Mouse (Mus musculus): ENCODE measurements at regions not wholly inside any gene's neighbourhood (a gene's known extent, or its start where the extent isn't known, plus 50 kb on each side); places are given as distances from the start of the nearest gene placed in this dataset.

DNA sequence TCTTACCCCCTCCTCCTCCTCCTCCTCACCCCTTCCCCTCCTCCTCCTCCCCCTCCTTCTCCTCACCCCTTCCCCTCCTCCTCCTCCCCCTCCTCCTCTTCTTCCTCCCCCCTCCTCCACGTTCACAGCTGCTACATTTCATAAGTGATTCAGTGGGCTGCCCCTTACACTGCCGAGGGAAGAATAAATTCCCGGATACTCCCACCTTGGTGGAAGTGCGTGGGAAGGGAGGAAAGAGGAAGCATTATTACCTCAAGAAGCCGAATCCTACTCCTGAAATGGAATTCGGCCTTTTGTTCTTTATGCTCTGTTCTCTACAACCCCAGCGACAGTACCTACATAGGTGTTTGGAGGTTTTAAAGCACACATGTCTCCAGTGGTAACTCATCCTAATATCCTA, 256.1 kb downstream of the Cd83 start:
- no peak for DNase-seq

DNA sequence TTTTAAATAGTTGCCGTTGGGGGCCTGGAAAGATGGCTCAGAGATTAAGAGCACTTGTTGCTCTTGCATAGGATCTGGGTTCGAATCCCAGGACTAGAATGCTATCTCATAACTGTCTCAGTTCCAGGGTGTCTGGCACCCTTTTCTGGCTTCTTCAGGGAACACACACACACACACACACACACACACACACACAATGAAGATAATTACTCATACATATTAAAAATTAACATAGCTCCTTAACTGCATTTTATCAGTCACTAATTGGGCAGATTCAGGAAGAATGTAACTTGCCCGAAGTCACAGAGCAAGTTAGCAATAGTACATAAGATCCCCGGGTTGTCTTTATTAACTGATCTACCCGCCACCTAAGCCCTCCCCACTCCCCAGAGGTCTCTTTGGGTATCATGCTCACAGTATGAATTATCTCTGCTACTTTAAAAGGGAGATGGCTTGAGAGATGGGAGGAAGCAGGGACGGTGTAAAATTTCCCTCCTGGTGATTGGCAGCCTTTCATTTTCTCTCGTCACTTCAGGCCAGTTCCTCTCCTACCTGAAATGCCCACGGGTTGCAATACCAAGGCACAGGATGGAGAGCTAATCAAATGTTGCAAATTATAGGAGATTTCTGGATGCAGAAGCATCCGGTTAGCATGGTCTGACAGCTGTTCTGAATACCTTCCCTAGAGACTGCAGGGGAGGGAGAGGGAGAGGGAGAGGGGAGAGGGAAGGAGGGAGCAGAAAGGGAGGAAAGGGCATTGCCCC, 258.3 kb downstream of the Cd83 start:
- no peak for DNase-seq

DNA sequence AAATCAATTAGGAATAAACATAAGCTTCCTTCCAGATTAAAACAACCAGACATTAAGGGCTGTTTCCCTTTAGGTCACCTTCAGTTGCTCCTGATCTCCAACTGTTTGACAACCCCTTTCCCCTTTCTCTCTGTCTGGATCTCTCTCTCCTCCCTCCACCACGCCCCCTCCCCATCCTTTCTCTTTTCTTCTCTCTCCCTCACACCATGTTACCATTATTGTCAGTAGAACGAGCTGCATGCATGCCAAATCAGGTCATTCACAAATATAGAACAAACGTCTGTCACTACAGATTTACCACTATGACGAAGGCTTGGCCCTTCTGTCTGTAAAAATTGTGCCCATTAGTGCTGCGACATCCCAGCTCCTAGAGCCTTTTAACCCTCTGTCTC, 258.9 kb downstream of the Cd83 start:
- no peak for DNase-seq

DNA sequence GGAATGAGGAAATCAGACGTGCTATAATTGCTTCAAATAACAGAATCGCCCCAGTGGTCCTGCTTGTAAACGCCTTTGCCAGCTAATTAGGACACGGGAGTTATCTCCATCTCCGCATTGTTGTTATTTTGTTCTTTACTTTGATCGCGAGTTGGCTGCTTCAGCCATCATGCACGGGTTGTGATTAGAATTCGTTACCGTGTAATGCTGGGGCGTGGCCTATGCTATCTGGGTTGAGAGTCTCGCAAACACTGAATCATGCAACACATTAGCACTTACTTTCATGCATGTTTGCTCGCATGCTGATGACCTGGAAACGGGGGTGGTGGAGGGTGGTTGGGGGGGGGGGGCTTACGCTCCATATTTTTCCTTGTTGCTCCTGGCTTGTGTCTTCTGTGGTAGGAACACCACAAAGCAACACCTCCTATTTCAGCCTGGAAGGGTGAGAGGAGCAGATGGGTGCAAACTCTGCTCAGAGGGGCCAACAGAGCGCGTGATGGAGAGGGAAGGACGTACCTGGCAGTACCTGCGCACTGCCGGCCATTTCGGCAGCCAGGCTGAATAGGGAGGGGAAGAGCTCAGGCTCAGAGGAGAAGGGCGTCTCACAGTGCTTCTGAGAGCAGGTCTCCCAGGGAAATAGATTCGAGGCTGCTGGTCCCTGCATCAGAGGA, 260.1 kb downstream of the Cd83 start:
- DNase-seq = no peak

DNA sequence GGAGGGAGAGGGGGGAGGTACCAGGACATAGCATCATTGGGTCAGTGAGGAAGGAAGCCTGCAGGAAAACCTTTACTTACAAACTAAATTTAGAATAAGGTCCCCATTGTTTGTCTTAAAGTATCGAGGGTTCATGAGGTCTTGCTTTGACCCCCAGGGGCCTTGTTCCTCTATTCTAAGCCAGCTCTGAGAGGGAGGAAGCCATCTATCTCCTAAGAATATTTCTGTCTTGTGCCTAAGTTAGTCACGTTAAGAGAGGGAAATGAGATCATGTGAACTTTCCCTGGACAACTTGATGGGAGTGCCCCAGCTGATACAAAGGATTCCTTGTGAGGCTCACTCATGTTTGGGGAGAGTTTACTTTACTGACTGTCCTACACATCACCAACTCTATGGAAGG, 261.9 kb downstream of the Cd83 start:
- peak; percentile 41 to 57 for DNase-seq

DNA sequence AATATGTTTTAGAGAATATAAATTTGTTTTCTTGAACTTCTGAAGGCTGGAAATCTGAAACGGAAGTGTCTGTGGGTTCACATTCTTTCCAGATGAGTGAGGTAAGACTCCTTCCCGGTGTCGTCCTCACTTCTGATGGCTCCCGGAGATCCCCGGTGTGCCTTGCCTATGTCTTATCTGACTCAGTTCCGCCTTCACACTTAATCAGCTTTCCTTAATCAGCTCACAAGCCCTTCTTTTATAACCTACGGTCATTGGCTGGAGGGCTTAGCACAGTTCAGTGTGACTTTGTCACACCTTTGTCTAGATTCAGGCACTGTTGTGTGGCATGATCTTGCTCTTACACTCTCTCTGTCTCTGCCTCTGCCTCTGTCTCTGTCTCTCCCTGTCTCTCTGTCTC, 269.6 kb downstream of the Cd83 start:
- no peak for DNase-seq

DNA sequence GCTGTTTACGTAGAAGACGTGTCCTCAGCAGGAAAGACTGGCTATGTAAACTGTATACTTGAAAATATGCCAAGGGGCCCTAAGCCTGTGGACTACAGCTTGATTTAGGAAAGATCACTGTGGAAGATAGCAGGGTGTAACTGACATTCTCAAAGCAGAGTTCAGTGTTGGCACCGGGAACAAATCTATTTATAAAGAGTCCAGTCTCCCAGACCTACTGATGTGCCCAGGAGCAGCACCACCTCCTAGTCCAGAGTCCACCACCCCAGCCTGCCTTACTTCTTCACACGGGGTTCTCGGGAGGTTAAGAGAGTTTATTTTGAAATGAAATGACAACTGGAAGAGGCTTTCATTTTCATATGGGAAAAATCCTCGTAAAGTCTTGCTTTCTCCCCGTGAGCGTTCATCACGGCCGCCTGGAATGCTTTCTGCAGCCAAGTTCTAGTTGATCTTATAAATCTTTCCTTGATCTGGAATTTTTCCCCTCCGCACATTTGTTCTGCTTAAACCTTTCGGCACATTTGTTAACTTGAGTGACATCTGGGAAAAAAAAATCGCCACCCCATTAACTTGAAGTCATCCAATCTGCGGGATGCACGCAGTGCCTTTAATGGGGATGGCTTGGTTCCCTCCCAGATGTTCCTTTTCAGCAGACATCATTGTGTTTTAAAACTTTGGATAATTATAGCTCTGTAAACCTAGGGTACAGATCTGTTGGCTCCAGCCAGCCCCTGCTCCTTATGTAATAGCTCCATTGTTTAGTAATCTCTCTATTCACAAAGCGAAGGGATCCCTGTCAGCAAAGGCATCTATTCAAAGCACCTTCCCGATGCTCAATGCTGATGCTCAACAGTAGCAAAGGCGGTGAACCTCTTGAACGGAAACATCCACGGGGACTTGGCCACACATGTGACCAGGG, 271.3 kb downstream of the Cd83 start:
- peak; percentile 67 to 91 for DNase-seq

DNA sequence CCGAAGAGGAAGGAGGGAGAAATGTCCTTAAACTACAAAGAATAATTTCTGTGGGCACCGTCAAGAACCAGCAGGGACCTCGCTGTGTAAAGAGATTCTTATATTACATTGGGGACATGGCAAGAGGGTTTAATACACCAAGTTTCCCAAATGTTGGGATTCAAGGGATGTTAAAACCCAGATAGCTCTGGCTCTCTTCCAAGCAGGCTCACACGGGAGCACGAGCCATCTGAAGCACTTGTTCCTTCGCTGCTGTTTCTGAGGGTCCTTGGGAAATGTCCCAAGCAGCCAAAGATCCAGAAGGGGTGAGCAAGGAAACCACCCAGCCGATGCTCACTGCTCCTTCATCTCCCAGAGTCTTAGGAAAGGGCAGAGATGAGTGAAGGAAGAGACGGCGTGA, 272.1 kb downstream of the Cd83 start:
- no peak for DNase-seq

DNA sequence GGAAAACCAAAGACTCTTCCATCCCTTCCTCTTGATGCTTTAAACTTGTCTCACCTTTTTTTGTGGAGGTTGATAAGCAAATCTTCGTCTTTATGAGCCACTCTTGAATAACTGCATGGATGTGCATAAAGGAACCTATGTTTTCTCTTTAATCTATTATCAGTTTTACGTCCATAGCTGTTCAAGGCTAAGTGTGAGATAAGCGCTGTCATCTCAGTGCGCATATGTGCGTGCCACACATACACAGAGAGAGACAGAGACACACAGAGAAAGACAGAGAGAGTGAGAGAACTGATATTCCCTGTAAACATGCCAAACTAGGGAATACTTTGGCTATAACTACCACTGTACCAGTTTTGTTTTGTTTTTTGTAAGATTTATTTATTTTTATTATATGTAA, 273.0 kb downstream of the Cd83 start:
- no peak for DNase-seq

DNA sequence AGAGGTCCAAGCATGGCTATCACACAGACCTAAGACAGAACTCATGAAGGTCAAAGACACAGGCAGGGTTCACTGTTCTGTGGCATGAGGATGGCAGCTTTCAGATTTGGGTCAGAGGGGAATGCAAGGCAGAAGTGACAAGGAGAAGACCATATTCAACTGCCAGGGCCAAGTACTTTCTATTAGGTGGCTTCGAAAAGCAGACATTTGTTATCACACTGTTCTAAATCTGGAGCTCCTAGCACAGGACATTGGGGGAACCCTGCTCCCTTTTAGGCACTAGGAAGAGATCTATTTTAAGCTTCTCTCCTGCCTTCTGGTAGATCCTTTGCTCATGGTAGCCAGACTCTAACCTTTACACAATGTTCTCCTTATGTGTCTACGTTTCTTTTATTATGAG, 273.7 kb downstream of the Cd83 start:
- no peak for DNase-seq

DNA sequence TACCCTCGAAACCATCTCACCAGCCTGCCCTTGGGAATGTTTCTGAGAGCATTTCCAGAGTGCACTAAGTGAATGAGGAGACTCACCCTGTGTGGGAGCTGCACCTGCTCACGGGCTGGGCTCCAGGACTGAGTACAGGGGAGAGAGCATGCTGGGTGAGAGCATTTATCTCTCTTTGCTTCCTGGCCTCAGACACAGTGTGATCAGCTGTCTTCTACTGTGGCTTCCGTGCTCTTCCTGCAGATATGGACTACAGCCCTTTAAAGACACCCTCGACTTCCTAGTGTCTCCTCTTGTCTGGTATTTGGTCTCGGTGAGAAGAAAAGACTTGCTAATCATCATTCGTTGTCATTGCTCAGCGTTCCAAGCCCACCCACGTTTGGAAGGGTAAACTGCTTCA, 274.9 kb downstream of the Cd83 start:
- peak in 1 of 2 experiments; percentile 40 for DNase-seq

DNA sequence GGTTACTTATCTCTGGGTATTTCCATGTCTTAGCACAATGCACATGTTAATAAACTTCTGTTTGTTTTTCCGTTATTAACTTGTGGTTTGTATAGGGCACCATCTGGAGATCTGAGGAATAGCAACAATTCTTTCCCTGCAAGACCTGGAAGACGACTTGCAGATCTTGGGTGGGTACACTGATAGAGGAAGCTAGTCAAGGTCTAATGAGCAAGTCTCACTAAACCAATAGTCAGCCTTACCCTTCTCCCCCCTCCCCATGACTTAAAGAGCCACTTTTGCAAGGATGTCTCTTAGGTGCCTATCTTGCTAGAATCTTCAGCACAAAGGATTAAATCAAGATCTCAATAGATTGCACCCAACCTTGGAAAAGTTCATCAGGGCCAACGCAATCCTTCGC, 276.7 kb downstream of the Cd83 start:
- DNase-seq = no peak

DNA sequence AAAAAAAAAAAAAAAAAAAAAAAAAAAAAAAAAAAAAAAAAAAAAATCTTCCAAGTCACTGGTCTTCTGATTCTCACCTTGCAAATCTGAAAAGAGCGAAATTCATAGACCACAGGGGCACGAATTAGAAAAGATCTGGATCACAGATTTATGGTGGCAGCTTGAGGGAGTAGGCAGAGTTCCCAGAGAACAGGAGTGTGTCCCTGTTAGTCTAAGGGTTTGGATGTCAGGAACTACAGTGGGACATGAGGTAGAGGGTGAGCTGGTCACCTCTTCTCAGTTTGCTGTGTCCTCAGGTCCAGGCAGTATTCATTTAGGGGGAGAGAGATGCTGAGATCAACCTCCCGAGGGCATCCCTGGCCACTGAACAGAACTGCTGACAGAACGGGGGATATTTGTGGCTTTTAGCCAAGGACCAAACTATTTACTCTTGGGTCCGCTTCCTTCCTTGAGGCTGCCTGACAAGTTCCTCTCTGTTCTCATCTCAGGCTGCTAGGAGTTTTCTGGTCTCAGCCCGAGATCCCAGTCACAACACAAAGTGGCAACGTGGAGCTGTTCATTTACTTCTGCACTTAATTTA, 277.2 kb downstream of the Cd83 start:
- DNase-seq = peak in 1 of 2 experiments; percentile 44

DNA sequence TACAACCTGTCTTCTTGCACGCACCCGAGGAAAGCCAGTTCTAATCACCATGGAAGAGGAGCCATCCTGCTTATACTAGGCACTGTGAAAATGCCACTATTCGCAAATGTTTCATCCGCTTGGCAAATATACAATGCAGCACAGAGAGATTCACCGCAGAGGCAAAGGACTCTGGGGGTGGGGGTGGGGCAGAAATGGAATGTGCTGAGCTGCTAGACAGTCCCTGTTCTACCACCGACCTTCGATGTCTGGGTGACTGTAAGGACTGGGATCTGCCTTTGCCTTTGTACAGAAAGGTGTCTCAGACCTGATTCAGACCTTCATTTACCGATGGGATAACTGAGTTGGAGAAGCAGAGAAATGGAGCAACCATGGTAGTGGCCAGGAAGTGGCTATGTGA, 278.7 kb downstream of the Cd83 start:
- peak in 1 of 2 experiments; percentile 62 for DNase-seq

DNA sequence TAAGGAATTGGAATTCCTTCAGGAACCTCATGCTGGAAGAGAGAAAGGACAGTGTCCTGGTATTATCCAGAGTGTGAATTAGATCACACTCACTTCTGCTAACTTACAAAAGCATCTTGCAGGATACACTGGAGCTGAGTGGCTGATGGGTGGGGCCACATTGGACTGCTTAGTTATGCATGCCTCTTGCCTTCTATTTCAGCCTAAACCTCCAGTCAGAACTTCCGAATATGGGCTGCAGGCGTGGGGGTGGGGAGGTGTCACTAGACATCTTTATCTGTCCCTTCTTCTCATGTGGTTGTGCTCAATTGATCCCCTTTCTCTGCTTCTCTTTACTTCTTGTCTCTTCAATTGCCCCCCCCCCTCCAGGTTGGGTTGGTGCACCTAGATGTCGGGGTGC, 279.5 kb downstream of the Cd83 start:
- DNase-seq = no peak

DNA sequence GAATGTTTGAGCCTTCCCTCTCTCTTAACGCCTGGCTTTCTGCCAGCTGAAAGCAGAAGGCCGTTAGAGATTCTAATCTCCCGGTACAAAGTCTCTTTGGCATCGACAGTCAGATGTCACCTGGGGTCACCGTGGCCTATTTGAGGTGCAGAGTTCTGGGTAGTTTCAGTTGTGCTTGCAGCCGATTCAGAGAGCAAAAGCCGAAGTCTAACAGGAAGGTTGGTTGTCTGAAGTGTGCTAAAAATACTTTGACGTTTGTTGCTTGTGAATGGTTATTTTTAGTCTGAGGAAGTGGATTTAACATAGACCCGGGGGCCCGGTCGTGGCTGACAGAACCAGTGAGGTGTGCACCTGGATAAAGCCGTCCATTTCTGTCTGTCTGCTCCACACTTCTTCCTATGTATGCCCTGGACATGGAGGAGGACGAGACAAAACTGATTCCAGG, 281.2 kb downstream of the Cd83 start:
- DNase-seq = peak; percentile 88 to 94

DNA sequence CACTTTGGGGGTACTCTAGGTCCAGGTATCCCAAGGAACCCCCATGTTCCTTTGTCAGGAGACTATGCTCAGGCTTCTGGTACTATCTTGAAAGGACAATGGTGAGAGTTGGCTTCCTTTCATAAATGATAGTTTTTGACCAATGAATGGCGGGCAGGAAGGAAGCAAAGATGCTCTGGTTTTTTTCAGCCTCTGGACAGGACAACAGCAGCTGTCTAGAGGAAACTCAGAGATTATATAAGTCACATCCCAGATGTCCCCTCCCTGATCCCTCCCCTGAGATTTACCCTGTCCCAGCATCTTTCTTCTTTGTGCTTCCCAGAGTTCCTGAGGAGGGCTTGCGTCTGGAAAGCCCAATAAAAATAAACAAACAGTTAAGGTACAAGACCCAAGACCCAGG, 282.7 kb downstream of the Cd83 start:
- peak in 1 of 2 experiments; percentile 43 for DNase-seq

DNA sequence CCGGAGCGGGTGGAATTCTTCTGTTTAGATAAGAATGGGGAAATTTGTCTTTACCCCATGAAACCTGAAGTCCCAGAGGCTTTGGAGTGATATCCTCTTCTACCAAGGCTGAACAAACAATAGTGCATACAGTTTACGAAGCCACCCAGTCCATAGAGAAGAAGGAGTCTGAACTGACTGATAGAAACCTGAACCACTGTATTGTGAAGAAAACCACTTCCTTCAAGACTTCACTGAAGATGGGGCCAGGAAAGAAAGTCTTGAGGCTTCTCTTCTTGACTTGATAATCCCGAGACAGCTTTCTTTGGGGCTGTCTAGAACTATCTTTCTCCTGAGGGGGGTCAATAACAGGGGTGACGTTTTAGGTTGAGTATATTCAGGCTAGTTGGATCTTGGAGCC, 284.4 kb downstream of the Cd83 start:
- no peak for DNase-seq

DNA sequence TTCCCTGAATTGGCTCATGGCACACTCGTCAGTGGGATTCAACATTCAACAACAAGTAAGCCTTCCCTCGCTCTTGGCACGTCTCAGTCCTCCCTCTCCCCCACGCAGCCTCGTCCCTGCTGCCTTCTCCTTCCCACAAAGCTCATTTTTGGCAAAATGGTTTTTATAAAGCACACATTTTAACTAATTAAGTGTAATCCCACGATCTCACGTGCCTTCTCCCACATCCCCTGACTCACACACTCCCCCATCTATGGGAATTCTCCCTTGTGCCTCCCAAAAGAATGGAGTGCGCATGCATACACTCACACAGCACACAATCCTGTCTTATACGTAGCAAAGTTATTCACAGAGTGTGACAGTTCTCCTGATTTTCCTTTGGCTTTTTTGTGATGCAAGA, 288.5 kb downstream of the Cd83 start:
- no peak for DNase-seq

DNA sequence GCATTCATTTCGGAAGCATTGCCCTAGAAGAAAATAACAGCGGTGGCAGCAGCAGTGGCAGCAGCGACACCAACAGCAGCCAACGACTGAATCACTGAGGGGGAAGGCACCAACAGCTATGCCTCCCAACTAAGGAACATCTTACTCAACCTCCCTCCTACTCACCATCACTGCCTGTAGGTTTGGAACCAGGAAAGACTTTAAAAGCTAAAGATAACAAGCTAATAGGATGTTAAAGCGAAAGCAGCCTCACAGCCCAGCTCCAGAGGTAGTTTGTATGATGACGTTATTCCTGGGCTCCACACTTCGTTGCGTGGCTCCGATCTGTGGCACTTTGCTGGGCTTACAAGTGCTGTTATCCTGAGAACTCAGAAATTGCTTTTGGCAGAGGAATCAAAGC, 289.6 kb downstream of the Cd83 start:
- DNase-seq = no peak

DNA sequence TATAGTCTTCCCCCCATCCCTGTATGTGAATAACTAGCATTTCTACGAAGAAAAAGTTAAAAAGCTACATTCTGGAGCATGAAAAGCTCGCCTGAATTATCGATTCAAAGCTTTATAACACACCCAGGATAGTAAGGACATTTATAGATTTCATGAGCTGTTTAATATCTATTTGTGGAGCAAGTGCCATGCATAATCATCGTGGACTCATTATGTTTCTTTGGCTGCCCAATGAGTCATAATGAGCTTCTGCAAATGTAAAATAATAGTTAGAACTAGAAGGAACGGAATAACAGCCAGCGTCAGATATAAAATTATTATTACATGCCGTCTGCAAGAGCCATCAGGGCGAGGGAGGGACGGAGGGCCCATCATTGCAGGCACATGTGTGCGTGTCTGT, 292.4 kb downstream of the Cd83 start:
- no peak for DNase-seq

DNA sequence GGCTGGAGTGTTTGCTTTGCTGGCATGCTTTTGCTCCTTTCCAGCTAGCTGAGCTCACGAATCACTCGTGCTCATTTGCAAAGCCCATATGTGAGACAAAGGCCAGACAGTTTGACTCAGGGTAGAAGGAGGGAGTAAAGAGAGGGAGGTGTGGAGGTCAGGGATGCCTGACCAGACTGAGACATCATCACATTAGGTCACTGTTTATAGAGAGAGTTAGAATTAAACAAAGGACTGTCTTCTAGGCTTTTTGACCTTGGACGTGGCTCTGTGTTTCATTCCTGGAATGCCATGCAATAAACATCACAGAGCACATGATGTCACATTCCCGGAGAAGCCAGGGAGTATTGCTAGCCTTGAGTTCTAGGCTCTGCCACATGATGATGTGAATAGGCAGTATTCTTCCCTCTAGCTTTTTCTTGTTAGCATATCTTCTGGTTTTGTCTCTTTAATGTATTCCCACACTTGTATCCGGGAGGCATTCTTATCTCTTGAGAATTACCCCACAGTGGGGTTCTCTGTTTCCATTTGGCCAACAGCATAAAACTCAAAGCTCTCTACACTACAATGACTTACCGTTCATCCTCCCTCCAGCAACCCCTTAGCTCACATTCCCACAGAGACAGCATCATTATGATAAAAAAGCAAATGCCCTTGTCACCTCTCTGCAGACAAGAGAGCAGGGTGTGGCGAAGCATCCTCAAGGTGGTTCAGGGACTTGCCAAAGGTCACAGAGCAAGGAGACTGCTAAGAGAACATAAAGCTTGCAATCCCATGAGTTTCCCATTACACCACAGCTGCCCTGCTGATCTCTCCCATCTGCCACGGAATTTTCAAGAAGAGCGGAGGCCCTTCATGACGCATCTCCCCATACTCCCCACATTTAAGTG, 301.3 kb downstream of the Cd83 start:
- no peak for DNase-seq
